Mouse (Mus musculus) adrenal gland, postnatal 10 days (tissue): ENCODE measurements around the gene Agps. TPM values are rescaled to one million over a fixed set of nuclear protein-coding genes. Genes with fewer than 3 reads are reported as not detected.
"Not testable (repeated sequence)": the region's sequence is repeated elsewhere in the genome, so short reads cannot be mapped to it uniquely, and the experiment has no call there.

Experiments
- DNase-seq: peaks from one replicate; pipeline ENCODE4 v3.0.0; 2021; ENCODE audit warnings: mixed read lengths
- total RNA-seq, 2 experiments: library from RNA; stranded (reverse); gene quantifications; 2 replicates each; pipeline ENCODE4 v1.2.3; 2021

Agps gene
- total RNA-seq, 2 experiments from 2014 or later = 32.4 to 42.0 TPM

- no peak for DNase-seq
Observed at GRCm38 (mm10) chr2:75930941-75931340, 99.0 kb downstream of the Agps start.

DNA sequence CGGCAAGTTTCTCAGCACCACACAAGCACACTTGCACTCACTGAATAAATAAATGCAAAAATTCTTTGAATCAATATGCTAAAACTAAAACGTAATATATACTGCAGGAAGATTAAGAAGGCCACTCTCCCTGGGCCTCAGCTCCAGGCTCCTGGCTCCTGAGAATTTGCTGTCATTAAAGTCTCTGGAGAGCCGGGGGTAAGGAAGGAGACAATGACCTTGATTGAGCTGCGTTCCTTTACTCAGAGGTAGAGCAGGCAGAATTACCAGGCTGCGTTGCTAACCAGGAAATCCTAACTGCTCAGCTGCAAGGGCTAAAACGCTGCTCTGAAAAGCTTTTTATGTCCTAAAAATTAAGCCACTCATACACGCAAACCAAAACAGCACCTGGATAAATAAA is 101.6 kb downstream of the Agps start:
- DNase-seq = no peak

- DNase-seq = not testable (repeated sequence)
Observed at GRCm38 (mm10) chr2:75936685-75937084, 104.7 kb downstream of the Agps start.

GRCm38 (mm10) chr2:75937520-75938116 is 105.6 kb downstream of the Agps start:
- peak; percentile 45 for DNase-seq

GRCm38 (mm10) chr2:75938117-75939063 is 106.4 kb downstream of the Agps start, which contains the start of gene Ttc30b:
Gene Ttc30b, minus strand, starts transcription at chr2:75938585.
- peak; percentile 85 for DNase-seq

- DNase-seq = no peak
Observed at GRCm38 (mm10) chr2:75950685-75951084, 118.7 kb downstream of the Agps start.

DNA sequence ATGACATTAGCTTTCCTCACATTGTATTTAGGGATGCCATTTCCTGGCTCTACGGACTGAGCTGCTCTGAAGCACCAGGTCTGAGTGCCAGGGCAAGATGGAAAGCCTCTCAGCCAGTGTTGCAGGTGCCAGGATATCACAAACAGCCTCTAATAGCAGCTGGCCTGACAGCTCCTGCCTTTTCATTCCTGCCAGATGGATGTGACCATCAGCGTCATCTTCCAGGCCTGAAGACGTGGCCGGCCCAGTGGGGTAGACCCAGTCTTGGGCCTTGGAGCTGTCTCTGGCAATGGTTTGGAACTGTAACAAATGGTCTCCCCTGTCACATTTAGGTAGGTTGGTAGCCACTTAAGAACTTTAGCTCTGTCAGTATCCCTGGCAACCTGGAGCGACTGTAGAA is 121.3 kb downstream of the Agps start:
- DNase-seq = no peak

- no peak for DNase-seq
Observed at GRCm38 (mm10) chr2:75955709-75956108, 123.7 kb downstream of the Agps start.

- DNase-seq = peak; percentile 59
Observed at GRCm38 (mm10) chr2:75959183-75959849, 127.3 kb downstream of the Agps start.

- peak; percentile 37 for DNase-seq
Observed at GRCm38 (mm10) chr2:75959850-75960365, 127.9 kb downstream of the Agps start.

DNA sequence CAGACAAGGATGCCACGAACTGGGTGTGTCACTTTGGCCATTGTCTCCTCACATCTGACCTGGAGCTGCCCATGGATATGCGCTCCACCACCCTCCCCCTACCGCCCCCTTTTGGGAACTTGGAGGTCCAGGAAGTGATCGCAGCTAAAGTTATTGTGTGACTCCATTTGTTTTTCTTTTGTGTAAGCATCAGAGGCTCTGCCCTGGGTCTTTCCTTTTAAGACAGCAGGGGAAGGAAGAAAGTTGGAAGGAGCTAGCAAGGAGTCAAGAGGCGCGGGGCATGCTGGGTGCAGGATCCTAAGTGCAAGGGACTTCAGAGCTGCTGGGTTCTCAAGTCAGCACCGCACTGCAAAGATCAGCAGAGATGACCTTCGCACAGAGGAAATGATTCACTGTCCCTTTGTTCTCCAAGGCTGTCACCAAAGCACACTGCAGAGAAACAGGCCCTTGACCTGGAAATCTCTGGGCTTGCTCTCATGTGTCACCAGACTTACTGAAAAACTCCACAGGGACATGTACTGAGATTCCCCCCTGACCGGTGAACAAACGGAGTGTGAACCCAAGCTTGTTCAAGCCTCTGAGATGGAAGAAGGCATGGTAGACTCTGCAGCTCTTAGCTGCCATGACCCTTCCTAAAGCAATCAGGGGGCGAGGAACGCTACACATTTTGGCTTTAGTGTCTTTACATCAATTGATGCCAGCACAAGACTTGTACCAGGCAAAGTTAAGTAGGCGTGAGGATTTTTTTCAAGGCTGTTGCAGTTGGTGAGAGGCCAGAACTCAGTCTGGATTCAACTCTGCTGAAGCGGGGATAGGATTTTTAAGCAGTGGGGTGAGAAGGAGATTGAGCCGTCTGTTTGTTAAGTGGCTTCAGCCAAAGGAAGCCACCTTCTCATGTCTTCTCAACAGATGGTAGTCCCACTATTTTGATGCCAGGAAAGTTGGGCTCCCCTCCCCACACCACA is 128.7 kb downstream of the Agps start:
- peak; percentile 74 for DNase-seq

DNA sequence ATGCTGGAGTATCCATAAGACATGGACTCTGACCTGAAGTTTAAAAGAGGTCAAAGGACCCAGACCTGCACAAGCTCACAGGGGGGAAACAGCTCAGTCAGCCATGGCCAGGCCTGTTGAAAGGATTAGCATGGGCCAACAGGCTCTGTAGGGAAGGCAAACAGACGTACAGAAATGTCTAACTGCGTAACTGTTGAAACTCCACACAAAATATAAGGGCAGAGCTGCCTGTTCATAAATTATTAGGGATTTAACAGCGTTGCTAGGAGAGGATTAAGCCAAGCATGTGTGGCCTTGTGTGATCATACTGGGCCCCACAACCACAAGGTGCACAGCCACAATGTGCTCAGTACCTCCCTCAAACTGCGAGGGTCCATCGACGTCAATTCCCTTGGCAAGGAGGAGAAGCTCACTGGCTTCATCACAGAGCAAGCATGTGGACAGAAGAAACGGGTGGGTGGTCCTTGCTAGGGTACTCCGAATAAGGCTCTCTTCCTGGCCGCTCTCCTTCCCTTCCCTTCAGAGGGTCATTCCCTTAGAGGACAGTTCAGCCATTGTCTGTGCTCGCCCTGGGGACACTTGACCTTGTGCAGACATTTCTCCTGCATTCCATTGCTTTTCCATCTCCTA is 131.3 kb downstream of the Agps start:
- DNase-seq = no peak

DNA sequence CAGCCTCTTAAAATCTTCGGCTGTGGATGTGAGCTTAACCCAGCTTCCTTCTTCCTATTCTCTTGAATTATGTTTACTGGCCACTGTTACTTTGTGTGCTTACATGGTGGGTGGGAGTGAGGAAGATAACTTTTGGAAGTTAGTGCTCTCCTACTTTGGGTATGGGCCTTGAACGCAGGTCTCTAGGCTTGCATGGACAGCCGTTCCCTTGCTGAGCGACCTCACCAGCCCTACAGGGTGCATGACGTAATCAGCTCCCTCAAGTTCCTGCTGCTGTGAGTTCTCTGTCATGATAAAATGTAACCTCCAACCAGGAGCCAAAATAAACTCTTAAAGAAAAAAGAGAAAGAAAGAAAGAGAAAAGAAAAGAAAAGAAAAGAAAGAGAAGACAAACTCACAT is 132.1 kb downstream of the Agps start:
- peak; percentile 25 for DNase-seq

- DNase-seq = peak; percentile 85
Observed at GRCm38 (mm10) chr2:75964512-75964911, 132.5 kb downstream of the Agps start.

DNA sequence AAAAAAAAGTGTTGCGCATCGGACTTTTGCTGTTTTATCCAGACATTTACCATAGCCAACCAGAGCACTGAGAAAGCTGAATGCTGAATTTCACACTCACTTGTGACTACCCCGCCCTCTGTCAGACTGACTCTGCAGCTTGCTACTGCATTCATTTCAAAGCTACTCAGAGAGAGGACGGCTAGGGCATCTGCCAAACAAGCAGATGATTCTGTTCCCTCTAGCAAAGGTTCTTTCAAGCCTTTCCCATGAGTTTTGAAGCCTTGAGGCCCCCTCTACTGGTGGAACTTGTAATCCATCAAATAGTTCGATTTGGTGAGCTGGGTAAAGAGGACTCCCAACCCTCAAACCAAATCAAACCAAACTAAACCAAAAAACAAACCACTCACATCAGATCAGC is 133.0 kb downstream of the Agps start:
- DNase-seq = peak; percentile 75

GRCm38 (mm10) chr2:75974131-75974530 is 142.2 kb downstream of the Agps start:
- no peak for DNase-seq

GRCm38 (mm10) chr2:75976070-75976469 is 144.1 kb downstream of the Agps start:
- not testable (repeated sequence) for DNase-seq

DNA sequence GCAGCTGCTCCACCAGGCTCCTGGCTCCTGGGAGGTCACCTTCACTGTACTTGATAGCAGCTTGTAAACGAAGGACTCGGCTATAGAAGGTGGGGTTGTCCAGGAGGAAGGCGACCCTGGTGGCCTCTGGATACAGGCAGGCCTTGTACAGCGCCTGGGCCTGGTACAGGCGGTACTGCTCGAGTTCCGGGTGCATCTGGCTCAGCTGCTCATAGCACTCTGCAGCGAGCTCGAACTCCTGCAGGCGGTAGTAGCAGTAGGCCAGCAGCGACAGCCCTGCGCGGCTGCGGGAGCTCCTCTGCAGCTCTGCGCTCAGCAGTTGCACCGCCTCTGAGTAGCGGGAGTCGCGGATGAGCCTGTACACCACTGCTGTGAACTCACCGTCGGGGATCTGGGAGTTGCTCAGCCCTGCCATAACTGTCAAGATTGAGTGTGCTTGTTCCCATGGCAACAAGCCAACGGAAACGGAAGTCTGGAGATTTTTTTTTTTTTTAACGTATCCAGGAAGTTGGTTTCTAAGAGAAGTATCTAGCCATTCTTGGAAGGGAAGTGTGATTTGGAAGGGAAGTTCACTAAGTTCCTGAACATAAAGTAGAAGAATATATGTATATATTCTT is 145.9 kb downstream of the Agps start, which contains the start of gene Ttc30a2:
Gene Ttc30a2, minus strand, starts transcription at position 419 of the 617 bp plus-strand sequence.
- DNase-seq = peak; percentile 47
